Mouse (Mus musculus): Measurements from ENCODE around the gene Olfr2. TPM values are rescaled to one million over a fixed set of nuclear protein-coding genes. Genes with fewer than 3 reads are reported as not detected.

Olfr2 gene
- not detected in 2 replicates for polyA plus RNA-seq (2014; fragmentation: Nextera tagmentation; extraction: Ambion mirVana)

- no peak within 1 kb of the TSS for H3K9ac ChIP-seq (ENCODE audit: low read length)
- ATAC-seq (no peak), DNase-seq (ENCODE audit: low spot score) (no peak)
- H3K36me3 ChIP-seq (ENCODE audit: control insufficient read depth, insufficient read depth, low read length), result no peaks in the 10 kb centered on the region
- H3K27ac ChIP-seq (ENCODE audit: low read depth, low read length), result no peak within 1 kb of the TSS
- no peaks in the 10 kb centered on the region for H3K4me1 ChIP-seq (ENCODE audit: control insufficient read depth, insufficient read depth, low read length)
- no peak within 1 kb of the TSS for H3K4me3 ChIP-seq (ENCODE audit: low read depth, low read length)
- no peaks in the 10 kb centered on the region for H3K27me3 ChIP-seq (replicated peaks; ENCODE audit: control insufficient read depth, insufficient read depth, low read length)
- 43% methylated on average over 1 of the region's 1 CpGs for WGBS
- no peaks in the 10 kb centered on the region for H3K9me3 ChIP-seq (replicated peaks; ENCODE audit: control insufficient read depth, low read length)
- no peak within 1 kb of the TSS for H3K4me2 ChIP-seq (ENCODE audit: low read length)
Observed at GRCm38 (mm10) chr7:107005972-107006371, at the start of gene Olfr2. Gene Olfr2, minus strand, starts transcription at chr7:107006072.

- ATAC-seq, result no peak
- Histone ChIP-seq H3K9ac (ENCODE audit: low read length) (no peak overlapping the region), H3K36me3 (ENCODE audit: control insufficient read depth, insufficient read depth, low read length) (no peaks in the 10 kb centered on the region), H3K4me3 (ENCODE audit: low read depth, low read length) (no peak overlapping the region), H3K27ac (ENCODE audit: low read depth, low read length) (no peak overlapping the region), H3K4me2 (ENCODE audit: low read length) (no peak overlapping the region), H3K9me3 (replicated peaks; ENCODE audit: control insufficient read depth, low read length) (no peaks in the 10 kb centered on the region), H3K4me1 (ENCODE audit: control insufficient read depth, insufficient read depth, low read length) (no peaks in the 10 kb centered on the region), H3K27me3 (replicated peaks; ENCODE audit: control insufficient read depth, insufficient read depth, low read length) (no peaks in the 10 kb centered on the region)
- WGBS, result 37% methylated on average over 3 of the region's 3 CpGs
- no peak for DNase-seq (ENCODE audit: low spot score)
Observed at GRCm38 (mm10) chr7:107047578-107047977, 41.7 kb upstream of the Olfr2 start.

GRCm38 (mm10) chr7:107045833-107046232 is 40.0 kb upstream of the Olfr2 start:
- Histone ChIP-seq H3K27me3 (replicated peaks; ENCODE audit: control insufficient read depth, insufficient read depth, low read length) (no peaks in the 10 kb centered on the region), H3K27ac (ENCODE audit: low read depth, low read length) (no peak overlapping the region), H3K9me3 (replicated peaks; ENCODE audit: control insufficient read depth, low read length) (no peaks in the 10 kb centered on the region), H3K4me3 (ENCODE audit: low read depth, low read length) (no peak overlapping the region), H3K4me1 (ENCODE audit: control insufficient read depth, insufficient read depth, low read length) (no peaks in the 10 kb centered on the region), H3K9ac (ENCODE audit: low read length) (no peak overlapping the region), H3K4me2 (ENCODE audit: low read length) (no peak overlapping the region), H3K36me3 (ENCODE audit: control insufficient read depth, insufficient read depth, low read length) (no peaks in the 10 kb centered on the region)
- ATAC-seq (peak; percentile 61; the same call in 1 of the 2 replicates), DNase-seq (ENCODE audit: low spot score) (peak; percentile 74)
- 6% methylated on average over 5 of the region's 5 CpGs for WGBS

- no peak overlapping the region for H3K27ac ChIP-seq (ENCODE audit: low read depth, low read length)
- no peak overlapping the region for H3K4me2 ChIP-seq (ENCODE audit: low read length)
- 78% methylated on average over 1 of the region's 1 CpGs for WGBS
- no peak overlapping the region for H3K9ac ChIP-seq (ENCODE audit: low read length)
- no peaks in the 10 kb centered on the region for H3K9me3 ChIP-seq (replicated peaks; ENCODE audit: control insufficient read depth, low read length)
- ATAC-seq (no peak), DNase-seq (ENCODE audit: low spot score) (no peak)
- H3K36me3 ChIP-seq (ENCODE audit: control insufficient read depth, insufficient read depth, low read length), result no peaks in the 10 kb centered on the region
- no peaks in the 10 kb centered on the region for H3K4me1 ChIP-seq (ENCODE audit: control insufficient read depth, insufficient read depth, low read length)
- H3K4me3 ChIP-seq (ENCODE audit: low read depth, low read length), result no peak overlapping the region
- no peaks in the 10 kb centered on the region for H3K27me3 ChIP-seq (replicated peaks; ENCODE audit: control insufficient read depth, insufficient read depth, low read length)
Observed at GRCm38 (mm10) chr7:107044407-107044806, 38.5 kb upstream of the Olfr2 start.

GRCm38 (mm10) chr7:107043136-107043535 is 37.3 kb upstream of the Olfr2 start:
- 85% methylated on average over 3 of the region's 3 CpGs for WGBS
- H3K4me1 ChIP-seq (ENCODE audit: control insufficient read depth, insufficient read depth, low read length), result no peaks in the 10 kb centered on the region
- no peak for ATAC-seq

GRCm38 (mm10) chr7:107039934-107040563 is 34.2 kb upstream of the Olfr2 start:
- no peak for ATAC-seq
- no peak overlapping the region for H3K4me2 ChIP-seq (ENCODE audit: low read length)
- no peak overlapping the region for H3K9ac ChIP-seq (ENCODE audit: low read length)
- H3K36me3 ChIP-seq (ENCODE audit: control insufficient read depth, insufficient read depth, low read length), result no peaks in the 10 kb centered on the region
- WGBS, result 80% methylated on average over 2 of the region's 2 CpGs
- no peak overlapping the region for H3K27ac ChIP-seq (ENCODE audit: low read depth, low read length)
- DNase-seq (ENCODE audit: low spot score), result no peak
- H3K4me3 ChIP-seq (ENCODE audit: low read depth, low read length), result no peak overlapping the region
- H3K27me3 ChIP-seq (replicated peaks; ENCODE audit: control insufficient read depth, insufficient read depth, low read length), result no peaks in the 10 kb centered on the region
- H3K4me1 ChIP-seq (ENCODE audit: control insufficient read depth, insufficient read depth, low read length), result no peaks in the 10 kb centered on the region
- no peaks in the 10 kb centered on the region for H3K9me3 ChIP-seq (replicated peaks; ENCODE audit: control insufficient read depth, low read length)

More at GRCm38 (mm10) chr7:107043136-107043535, 37.3 kb upstream of the Olfr2 start:
- Histone ChIP-seq H3K9ac (ENCODE audit: low read length) (no peak overlapping the region), H3K4me2 (ENCODE audit: low read length) (no peak overlapping the region), H3K36me3 (ENCODE audit: control insufficient read depth, insufficient read depth, low read length) (no peaks in the 10 kb centered on the region), H3K4me3 (ENCODE audit: low read depth, low read length) (no peak overlapping the region), H3K27me3 (replicated peaks; ENCODE audit: control insufficient read depth, insufficient read depth, low read length) (no peaks in the 10 kb centered on the region), H3K9me3 (replicated peaks; ENCODE audit: control insufficient read depth, low read length) (no peaks in the 10 kb centered on the region), H3K27ac (ENCODE audit: low read depth, low read length) (no peak overlapping the region)
- DNase-seq (ENCODE audit: low spot score), result no peak

- no peaks in the 10 kb centered on the region for H3K4me1 ChIP-seq (ENCODE audit: control insufficient read depth, insufficient read depth, low read length)
- no peaks in the 10 kb centered on the region for H3K27me3 ChIP-seq (replicated peaks; ENCODE audit: control insufficient read depth, insufficient read depth, low read length)
- H3K4me3 ChIP-seq (ENCODE audit: low read depth, low read length), result no peak within 1 kb of the TSS
- no peak within 1 kb of the TSS for H3K27ac ChIP-seq (ENCODE audit: low read depth, low read length)
- H3K9me3 ChIP-seq (replicated peaks; ENCODE audit: control insufficient read depth, low read length), result no peaks in the 10 kb centered on the region
- no peak within 1 kb of the TSS for H3K9ac ChIP-seq (ENCODE audit: low read length)
- no peak within 1 kb of the TSS for H3K4me2 ChIP-seq (ENCODE audit: low read length)
- 100% methylated on average over 1 of the region's 1 CpGs for WGBS
- ATAC-seq (no peak), DNase-seq (ENCODE audit: low spot score) (no peak)
- H3K36me3 ChIP-seq (ENCODE audit: control insufficient read depth, insufficient read depth, low read length), result no peaks in the 10 kb centered on the region
Observed at GRCm38 (mm10) chr7:107030874-107031273, 25.0 kb upstream of the Olfr2 start, which contains the start of gene Olfr713. Gene Olfr713, plus strand, starts transcription at chr7:107031174.

GRCm38 (mm10) chr7:107004169-107004568 is 1.7 kb downstream of the Olfr2 start:
- H3K9me3 ChIP-seq (replicated peaks; ENCODE audit: control insufficient read depth, low read length), result no peaks in the 10 kb centered on the region
- DNase-seq (ENCODE audit: low spot score) (no peak), ATAC-seq (no peak)
- no peak overlapping the region for H3K4me3 ChIP-seq (ENCODE audit: low read depth, low read length)
- H3K27me3 ChIP-seq (replicated peaks; ENCODE audit: control insufficient read depth, insufficient read depth, low read length), result no peaks in the 10 kb centered on the region
- H3K36me3 ChIP-seq (ENCODE audit: control insufficient read depth, insufficient read depth, low read length), result no peaks in the 10 kb centered on the region
- H3K4me2 ChIP-seq (ENCODE audit: low read length), result no peak overlapping the region
- WGBS, result 68% methylated on average over 3 of the region's 3 CpGs
- no peak overlapping the region for H3K27ac ChIP-seq (ENCODE audit: low read depth, low read length)
- H3K4me1 ChIP-seq (ENCODE audit: control insufficient read depth, insufficient read depth, low read length), result no peaks in the 10 kb centered on the region
- no peak overlapping the region for H3K9ac ChIP-seq (ENCODE audit: low read length)

GRCm38 (mm10) chr7:107000798-107001197 is 5.1 kb downstream of the Olfr2 start:
- WGBS, result 92% methylated on average over 7 of the region's 7 CpGs
- Histone ChIP-seq H3K4me3 (ENCODE audit: low read depth, low read length) (no peak overlapping the region), H3K27me3 (replicated peaks; ENCODE audit: control insufficient read depth, insufficient read depth, low read length) (no peaks in the 10 kb centered on the region), H3K9me3 (replicated peaks; ENCODE audit: control insufficient read depth, low read length) (no peaks in the 10 kb centered on the region), H3K36me3 (ENCODE audit: control insufficient read depth, insufficient read depth, low read length) (no peaks in the 10 kb centered on the region), H3K27ac (ENCODE audit: low read depth, low read length) (no peak overlapping the region), H3K4me2 (ENCODE audit: low read length) (no peak overlapping the region), H3K9ac (ENCODE audit: low read length) (no peak overlapping the region), H3K4me1 (ENCODE audit: control insufficient read depth, insufficient read depth, low read length) (no peaks in the 10 kb centered on the region)
- ATAC-seq, result no peak
- no peak for DNase-seq (ENCODE audit: low spot score)
